24 mouse cellular contexts compared by ENCODE assay signal in the genomic region with DNA sequence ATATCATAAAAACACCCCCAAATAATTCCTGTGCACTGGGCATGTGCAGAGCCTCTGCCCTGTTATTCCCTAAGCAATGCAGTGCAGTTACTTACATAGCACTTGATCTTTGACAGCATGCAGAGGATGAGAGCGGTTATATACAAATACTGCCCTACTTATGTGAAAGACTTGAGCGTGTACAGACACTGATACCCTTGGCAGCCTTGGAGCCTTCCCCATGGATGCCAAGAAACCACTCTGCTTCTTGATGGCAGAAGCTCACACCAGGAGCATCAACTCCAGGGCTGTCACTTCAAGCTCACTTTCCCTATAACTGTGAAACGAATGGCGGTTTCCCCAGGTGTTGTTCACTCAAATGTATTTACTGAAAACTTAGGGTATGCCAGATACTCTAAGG.
A peak's percentile ranks its signal among the peaks of the same experiment; 100 is the strongest.
DNase-seq lines count a peak whose midpoint lies in the region; ATAC-seq and TF ChIP-seq lines count a peak whose summit lies in the region.
"Had no signal": no experiment of that assay in that cellular context is flagged by ENCODE, and none has a peak within 500 bp of the region (broad histone marks: within the 10 kb centered on the region; RNA-seq: fewer than 3 reads in every experiment).

No protein-coding gene starts in this region.

- WGBS in forebrain, postnatal 0 days: 83% methylated on average over 4 of the region's 4 CpGs
- WGBS in forebrain, embryonic 14.5 days: 90% methylated on average over 4 of the region's 4 CpGs
- WGBS in embryonic facial prominence, embryonic 10.5 days: 93% methylated on average over 4 of the region's 4 CpGs
- 83% methylated on average over 4 of the region's 4 CpGs for WGBS in embryonic facial prominence, embryonic 15.5 days

- DNase-seq in forebrain, postnatal 0 days: no peak
- no peak for DNase-seq in forebrain, embryonic 14.5 days (ENCODE audit: low spot score)
- DNase-seq in embryonic facial prominence, embryonic 10.5 days (ENCODE audit: low spot score): no peak
- DNase-seq in adrenal gland, postnatal 36 days: no peak
- no peak for DNase-seq in cerebellum, postnatal 25 days
- DNase-seq: adrenal gland, adult 8-10 months; adrenal gland, postnatal 25 days; cerebellum, adult 18-20 months; cerebellum, adult 9-10 months; gastrocnemius, postnatal 14 days; heart, postnatal 10 days; heart, postnatal 36 days; kidney, adult 11 months; kidney, adult 8-10 months had no signal

- H3K4me3 ChIP-seq in forebrain, postnatal 0 days (ENCODE audit: low read depth, low read length): no peak overlapping the region
- no peak overlapping the region for H3K4me3 ChIP-seq in forebrain, embryonic 14.5 days (ENCODE audit: low read depth, low read length)
- H3K4me3 ChIP-seq in embryonic facial prominence, embryonic 10.5 days: no peak overlapping the region
- no peak overlapping the region for H3K4me3 ChIP-seq in embryonic facial prominence, embryonic 15.5 days (replicated peaks)
- H3K4me3 ChIP-seq: embryonic facial prominence, embryonic 12.5 days; forebrain, embryonic 15.5 days; heart, embryonic 12.5 days; heart, embryonic 15.5 days; hindbrain, embryonic 10.5 days; hindbrain, embryonic 13.5 days; intestine, embryonic 15.5 days had no signal

- ATAC-seq in forebrain, postnatal 0 days: 0 out of 2 replicates have a peak, but pooled peaks have one; percentile 12
- no peak for ATAC-seq in forebrain, embryonic 14.5 days
- ATAC-seq in embryonic facial prominence, embryonic 15.5 days (ENCODE audit: insufficient number of reproducible peaks, low FRiP score, low TSS enrichment, low read depth): no peak
- ATAC-seq: activated CD4-positive, CD25-positive, alpha-beta regulatory T cell, adult 4 months; forebrain, embryonic 15.5 days; hindbrain, embryonic 16.5 days; intestine, embryonic 15.5 days had no signal

- H3K4me1 ChIP-seq in forebrain, postnatal 0 days (ENCODE audit: insufficient read depth): no peaks in the 10 kb centered on the region
- no peaks in the 10 kb centered on the region for H3K4me1 ChIP-seq in forebrain, embryonic 14.5 days (ENCODE audit: control insufficient read depth, insufficient read depth, low read length)
- peaks cover 20% of the 10 kb centered on the region for H3K4me1 ChIP-seq in embryonic facial prominence, embryonic 10.5 days
- peaks cover 17% of the 10 kb centered on the region for H3K4me1 ChIP-seq in embryonic facial prominence, embryonic 15.5 days
- H3K4me1 ChIP-seq: forebrain, embryonic 15.5 days; heart, embryonic 12.5 days; heart, embryonic 15.5 days; hindbrain, embryonic 10.5 days; hindbrain, embryonic 13.5 days; intestine, embryonic 15.5 days had no signal

- H3K9me3 ChIP-seq in forebrain, postnatal 0 days (ENCODE audit: low read length): no peaks in the 10 kb centered on the region
- no peaks in the 10 kb centered on the region for H3K9me3 ChIP-seq in forebrain, embryonic 14.5 days (replicated peaks; ENCODE audit: control insufficient read depth, low read length)
- no peaks in the 10 kb centered on the region for H3K9me3 ChIP-seq in embryonic facial prominence, embryonic 10.5 days
- no peaks in the 10 kb centered on the region for H3K9me3 ChIP-seq in embryonic facial prominence, embryonic 15.5 days (replicated peaks)
- H3K9me3 ChIP-seq: forebrain, embryonic 15.5 days; heart, embryonic 12.5 days; heart, embryonic 15.5 days; hindbrain, embryonic 10.5 days; hindbrain, embryonic 13.5 days; intestine, embryonic 15.5 days had no signal

- no peak for TF ChIP-seq CTCF in forebrain, postnatal 0 days (IDR thresholded peaks at IDR 0.05; ENCODE audit: low read depth)

- no peak overlapping the region for H3K27ac ChIP-seq in forebrain, postnatal 0 days (ENCODE audit: low read depth, low read length)
- no peak overlapping the region for H3K27ac ChIP-seq in forebrain, embryonic 14.5 days (ENCODE audit: low read depth, low read length)
- H3K27ac ChIP-seq in embryonic facial prominence, embryonic 10.5 days (replicated peaks): 0 out of 2 replicates have a peak overlapping the region, but pooled peaks have one; percentile 5
- peak overlapping the region; percentile 39; the same call in 1 of the 2 replicates for H3K27ac ChIP-seq in embryonic facial prominence, embryonic 15.5 days (replicated peaks)
- H3K27ac ChIP-seq: forebrain, embryonic 15.5 days; heart, embryonic 15.5 days; hindbrain, embryonic 10.5 days; hindbrain, embryonic 13.5 days; intestine, embryonic 15.5 days had no signal

- no peaks in the 10 kb centered on the region for H3K27me3 ChIP-seq in forebrain, postnatal 0 days (ENCODE audit: insufficient read depth, low read length)
- H3K27me3 ChIP-seq in forebrain, embryonic 14.5 days (replicated peaks; ENCODE audit: control insufficient read depth, insufficient read depth, low read length): no peaks in the 10 kb centered on the region
- no peaks in the 10 kb centered on the region for H3K27me3 ChIP-seq in embryonic facial prominence, embryonic 10.5 days (replicated peaks; ENCODE audit: low read depth, poor library complexity, severe bottlenecking)
- H3K27me3 ChIP-seq in embryonic facial prominence, embryonic 15.5 days: no peaks in the 10 kb centered on the region
- H3K27me3 ChIP-seq: embryonic facial prominence, embryonic 12.5 days; forebrain, embryonic 15.5 days; heart, embryonic 12.5 days; heart, embryonic 15.5 days; hindbrain, embryonic 13.5 days; intestine, embryonic 15.5 days had no signal

- H3K4me2 ChIP-seq in forebrain, postnatal 0 days (ENCODE audit: low read depth): no peak overlapping the region
- H3K4me2 ChIP-seq in forebrain, embryonic 14.5 days (ENCODE audit: low read length): no peak overlapping the region
- H3K4me2 ChIP-seq in embryonic facial prominence, embryonic 15.5 days (replicated peaks): no peak overlapping the region
- H3K4me2 ChIP-seq: embryonic facial prominence, embryonic 12.5 days; forebrain, embryonic 15.5 days; heart, embryonic 12.5 days; heart, embryonic 15.5 days; hindbrain, embryonic 13.5 days; intestine, embryonic 15.5 days had no signal

- H3K36me3 ChIP-seq in forebrain, postnatal 0 days (ENCODE audit: insufficient read depth): no peaks in the 10 kb centered on the region
- no peaks in the 10 kb centered on the region for H3K36me3 ChIP-seq in forebrain, embryonic 14.5 days (ENCODE audit: control insufficient read depth, insufficient read depth, low read length)
- H3K36me3 ChIP-seq in embryonic facial prominence, embryonic 10.5 days (replicated peaks): no peaks in the 10 kb centered on the region
- H3K36me3 ChIP-seq in embryonic facial prominence, embryonic 15.5 days: no peaks in the 10 kb centered on the region
- H3K36me3 ChIP-seq: embryonic facial prominence, embryonic 12.5 days; forebrain, embryonic 15.5 days; heart, embryonic 12.5 days; heart, embryonic 15.5 days; hindbrain, embryonic 10.5 days; hindbrain, embryonic 13.5 days; intestine, embryonic 15.5 days had no signal

- H3K9ac ChIP-seq in forebrain, postnatal 0 days: no peak overlapping the region
- H3K9ac ChIP-seq in forebrain, embryonic 14.5 days (ENCODE audit: low read length): no peak overlapping the region
- no peak overlapping the region for H3K9ac ChIP-seq in embryonic facial prominence, embryonic 15.5 days
- H3K9ac ChIP-seq: embryonic facial prominence, embryonic 12.5 days; forebrain, embryonic 15.5 days; heart, embryonic 12.5 days; heart, embryonic 15.5 days; hindbrain, embryonic 13.5 days; intestine, embryonic 15.5 days had no signal

Comparison
In these comparisons a context has a peak if more than half of its experiments do, and no peak if none do; other contexts are left out.
1. H3K27ac ChIP-seq: peak in embryonic facial prominence, embryonic 10.5 days (single experiment) and embryonic facial prominence, embryonic 15.5 days (single experiment); none in forebrain, postnatal 0 days (single experiment) and forebrain, embryonic 14.5 days (single experiment).